Mouse (Mus musculus) neutrophil, adult 83 days (primary cell): ENCODE measurements around the gene Prokr1. TPM values are rescaled to one million over a fixed set of nuclear protein-coding genes. Genes with fewer than 3 reads are reported as not detected.

ENCODE experiments used
- total RNA-seq, 2 experiments: library from RNA; stranded (reverse); gene quantifications; one replicate each; pipeline ENCODE4 v1.2.4; 2023

The Prokr1 gene
- under 1 TPM in 1 of 2 experiments, not detected in 1; 0.11 TPM for total RNA-seq

DNA sequence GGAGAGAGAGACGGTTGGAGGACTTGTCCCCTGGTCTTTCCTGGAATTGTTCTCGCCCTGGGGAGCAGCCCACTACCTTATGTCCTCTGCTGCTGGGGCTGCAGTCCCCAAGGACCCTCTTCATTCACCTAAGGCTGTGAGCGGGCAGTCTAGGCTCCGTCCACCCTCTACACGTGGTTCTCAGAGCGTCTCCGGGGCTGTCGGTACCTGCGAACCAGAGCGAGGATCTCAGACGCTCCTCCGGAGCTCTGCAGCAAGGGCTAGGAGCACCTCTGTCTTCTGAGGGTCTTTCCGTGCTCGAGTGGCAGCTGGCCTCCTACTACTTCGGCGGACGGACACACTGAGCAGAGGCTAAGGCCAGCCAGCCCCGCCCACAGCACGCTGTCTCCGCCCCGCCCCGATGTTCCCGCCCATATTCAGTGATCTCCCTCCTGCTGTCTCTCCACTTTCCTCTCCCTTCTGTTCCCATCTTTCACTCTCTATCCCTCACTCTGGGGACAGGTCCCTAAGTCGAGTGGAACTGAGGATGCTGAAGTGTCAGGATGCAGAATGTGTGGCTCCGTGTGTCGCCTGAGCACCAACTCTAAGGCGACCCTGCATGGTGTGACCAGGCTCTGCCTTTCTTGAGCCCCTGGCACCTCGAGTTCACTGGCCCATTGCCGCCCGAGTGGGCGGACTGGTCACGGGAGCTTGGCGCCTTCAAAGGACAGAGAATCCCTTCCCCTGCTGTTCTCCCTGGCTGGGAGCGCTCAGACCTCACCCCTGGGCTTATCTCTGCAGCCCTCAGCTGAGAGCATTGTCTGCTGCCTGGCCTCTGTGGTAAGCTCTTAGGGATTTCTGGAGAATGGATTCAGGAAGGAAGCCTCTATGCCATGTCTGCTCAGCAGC is at the start of gene Prokr1:
TSS of gene Prokr1 (minus strand) at position 350 of the 888 bp plus-strand sequence.

GRCm38 (mm10) chr6:87532953-87533710 is 57.4 kb downstream of the Prokr1 start, which contains the start of gene Arhgap25:
Gene Arhgap25, minus strand, starts transcription at chr6:87533259.

Other genes with a start within 250 kb of the Prokr1 start
- gene Gkn1, start 239.8 kb downstream of the Prokr1 start, total RNA-seq, result not detected
- gene Gkn2, start 217.4 kb downstream of the Prokr1 start, total RNA-seq, result not detected
- gene Gkn3, start 201.8 kb downstream of the Prokr1 start, total RNA-seq, result not detected
- not detected for gene Bmp10, start 161.7 kb downstream of the Prokr1 start, total RNA-seq
- 10 to 100 TPM; 84.1 to 99.8 TPM for gene Arhgap25, start 57.5 kb downstream of the Prokr1 start, total RNA-seq
- 1 to 10 TPM; 4.3 to 4.5 TPM for gene Aplf, start 81.5 kb upstream of the Prokr1 start, total RNA-seq
- gene Efcc1, start 140.1 kb upstream of the Prokr1 start, total RNA-seq, result under 1 TPM in 1 of 2 experiments, not detected in 1; 0.29 TPM
- gene Gp9, start 187.3 kb upstream of the Prokr1 start, total RNA-seq, result 1 to 10 TPM; 4.2 to 6.5 TPM
- gene Rab43, start 221.4 kb upstream of the Prokr1 start, total RNA-seq, result 10 to 100 TPM; 60.8 to 66.4 TPM
- gene Gm45140, start 245.1 kb upstream of the Prokr1 start, total RNA-seq, result 1 to 10 TPM; 4.6 to 6.6 TPM
- gene Isy1, start 248.1 kb upstream of the Prokr1 start, total RNA-seq, result 10 to 100 TPM; 24.5 to 31.5 TPM